Mouse (Mus musculus): ENCODE results near the gene Dyrk2.

The Dyrk2 gene

DNA sequence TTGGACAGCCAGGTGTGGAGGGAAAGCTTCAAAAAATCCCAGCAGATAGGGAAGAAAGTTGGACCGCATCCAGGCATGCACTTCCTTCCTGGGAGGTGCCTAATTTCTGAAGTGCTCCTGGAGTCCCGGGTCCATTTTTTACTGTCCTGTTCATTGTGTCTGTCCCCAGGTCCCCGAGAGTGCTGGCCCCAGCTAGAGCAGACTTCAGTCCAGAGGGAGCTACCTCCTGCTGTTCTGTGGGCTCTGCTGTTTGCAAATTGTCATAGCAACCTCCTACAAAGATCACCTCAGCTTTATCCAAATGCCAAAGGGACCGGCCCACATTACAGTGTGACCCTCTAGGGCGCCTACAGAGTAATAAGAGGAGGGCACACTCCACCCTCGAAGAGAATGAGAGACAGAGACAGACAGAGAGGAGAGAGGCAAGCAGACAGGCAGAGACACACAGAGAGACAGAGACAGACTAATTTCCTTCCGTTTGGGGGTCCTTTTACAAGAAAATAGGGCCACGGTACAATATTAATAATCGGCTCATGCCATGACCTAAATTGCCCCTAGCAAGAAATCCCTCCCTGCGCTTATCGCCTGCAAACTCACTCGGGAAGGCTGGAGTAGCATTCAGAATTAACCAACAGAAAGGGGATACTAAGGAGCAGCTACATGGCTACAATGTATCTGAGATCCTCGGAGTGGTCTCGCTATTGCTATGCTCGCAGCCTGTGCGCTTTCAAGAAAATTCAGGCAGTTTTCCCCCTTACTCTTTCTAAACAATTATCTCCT is at the start of gene Dyrk2:
TSS of gene Dyrk2 (minus strand) at position 9 of the 780 bp plus-strand sequence.
- peak in 1 of 2 experiments; percentile 24 for DNase-seq (ENCODE audit: low spot score in 2 of 2)

DNA sequence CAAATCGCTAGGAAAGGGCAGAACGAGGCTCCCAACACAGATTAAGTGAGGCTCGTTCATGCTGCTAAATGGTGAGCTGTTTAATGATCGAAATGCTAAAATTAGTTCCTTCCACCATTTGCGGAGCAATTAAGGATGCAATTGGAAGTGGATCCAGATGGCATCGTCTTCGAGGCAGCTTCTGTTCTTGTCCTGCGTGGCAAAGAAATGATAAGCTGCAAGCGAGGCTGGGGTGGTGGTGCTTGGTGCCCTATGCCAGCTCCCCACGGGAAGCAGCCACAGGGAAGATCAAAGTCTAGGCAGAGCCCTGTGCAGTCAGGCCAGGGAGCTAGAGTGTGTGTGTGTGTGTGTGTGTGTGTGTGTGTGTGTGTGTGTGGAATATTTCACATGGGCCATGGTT is 32.6 kb upstream of the Dyrk2 start:
- no peak for DNase-seq (ENCODE audit: low spot score in 2 of 2)

DNA sequence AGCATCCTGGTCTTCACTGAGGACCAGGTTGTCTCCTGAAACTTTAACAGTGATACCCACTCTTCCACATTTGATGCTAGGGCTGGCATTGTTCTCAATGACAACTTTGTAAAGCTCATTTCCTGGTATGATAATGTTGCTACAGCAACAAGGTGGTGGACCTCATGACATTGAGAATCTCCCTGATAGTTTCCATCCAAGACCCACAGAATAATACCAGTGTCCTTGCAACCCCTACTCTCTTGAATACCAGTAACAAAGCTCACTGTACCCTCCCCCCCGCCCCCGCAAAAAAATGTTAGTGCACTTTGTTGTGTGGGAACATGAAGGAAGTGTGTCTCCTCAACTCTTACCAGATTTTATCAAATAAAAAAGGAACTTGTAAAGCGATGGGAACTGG is 23.6 kb upstream of the Dyrk2 start:
- DNase-seq (ENCODE audit: low spot score in 2 of 2), result no peak

DNA sequence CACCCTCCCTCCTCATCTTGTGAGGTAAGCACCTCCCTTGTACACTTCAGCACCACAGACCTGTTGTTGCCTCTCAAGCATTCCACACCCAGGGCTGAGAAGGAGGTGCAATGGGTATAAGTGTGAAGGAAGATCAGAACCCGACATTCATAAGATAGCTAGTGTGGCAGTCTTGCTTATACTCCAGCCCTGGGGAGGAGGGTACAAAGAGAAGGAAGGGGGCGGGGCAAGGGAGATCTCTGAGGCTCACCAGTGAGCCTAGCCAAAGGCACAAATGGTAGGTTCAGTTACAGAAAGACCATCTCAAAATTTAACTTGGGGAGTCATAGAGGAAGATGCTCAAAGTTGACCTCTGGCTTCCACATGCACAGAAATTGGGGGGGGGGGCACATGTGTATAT is 14.1 kb upstream of the Dyrk2 start:
- no peak for DNase-seq (ENCODE audit: low spot score in 2 of 2)

DNA sequence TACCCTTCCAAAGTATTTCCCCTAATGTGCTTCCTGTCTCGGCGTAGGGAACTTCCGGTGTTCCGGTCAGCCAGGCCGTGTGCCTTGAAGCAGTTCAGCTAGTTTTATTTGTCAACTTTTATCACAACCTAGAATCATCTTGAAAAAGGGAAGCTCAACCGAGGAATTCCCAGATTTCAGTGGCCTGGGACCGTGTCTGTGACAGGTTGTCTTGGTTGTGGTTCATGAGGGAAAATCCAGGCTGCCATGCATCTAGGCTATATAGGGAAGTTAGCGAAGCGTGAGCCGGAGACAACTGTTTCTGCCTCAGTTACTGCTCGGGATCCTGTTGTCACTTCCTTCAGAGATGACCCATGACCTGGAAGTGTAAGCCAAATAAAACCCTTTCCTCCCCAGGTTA is 13.3 kb upstream of the Dyrk2 start:
- DNase-seq (ENCODE audit: low spot score in 2 of 2), result no peak

DNA sequence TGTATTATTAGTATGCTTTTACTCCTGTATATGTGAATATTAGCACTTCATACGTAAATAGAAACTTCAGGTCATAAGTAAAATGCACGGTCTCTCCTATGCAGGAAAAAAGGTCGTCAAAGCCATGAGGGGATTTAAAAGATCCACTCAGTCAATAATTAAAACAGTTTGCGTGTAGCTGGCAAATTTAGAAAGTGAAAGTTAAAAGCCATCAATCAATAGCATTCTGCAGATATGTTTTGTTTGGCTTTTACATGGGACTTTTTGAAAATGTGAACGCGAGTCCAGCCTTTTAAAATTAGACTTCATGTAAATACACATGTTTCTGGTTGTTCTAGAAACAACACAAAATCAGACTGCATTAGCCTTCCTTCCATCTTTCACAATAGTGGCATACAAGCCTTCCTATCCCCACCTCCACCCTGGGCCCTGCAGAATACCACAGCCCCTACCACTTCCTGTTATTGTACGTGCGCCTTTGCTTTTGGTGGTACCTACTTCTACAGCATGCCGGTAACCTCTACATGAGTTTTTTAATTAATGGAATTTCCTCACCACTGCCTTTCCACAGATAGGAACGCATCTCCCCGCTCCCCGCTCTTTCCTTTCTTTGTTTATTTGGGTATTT is 12.4 kb upstream of the Dyrk2 start:
- no peak for DNase-seq (ENCODE audit: low spot score in 2 of 2)

DNA sequence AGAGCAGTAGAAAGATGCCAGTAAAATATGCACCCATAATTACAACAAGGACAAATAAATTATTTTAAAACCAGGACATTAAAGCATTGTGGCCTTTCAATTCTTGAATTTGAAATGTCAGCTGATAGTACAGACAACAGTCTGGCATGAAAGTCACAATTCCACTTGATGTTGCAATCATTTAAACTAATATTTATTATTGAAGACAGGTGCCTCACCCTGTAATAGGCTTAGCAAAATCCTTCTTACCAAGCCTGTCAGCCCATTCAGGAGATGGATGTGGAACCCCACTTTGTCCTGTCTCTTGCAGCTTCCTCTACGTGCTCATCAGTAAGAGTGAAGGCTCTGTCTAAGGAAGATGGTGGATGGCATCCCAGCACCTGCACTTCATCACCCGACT is 10.8 kb upstream of the Dyrk2 start:
- DNase-seq (ENCODE audit: low spot score in 2 of 2), result no peak

DNA sequence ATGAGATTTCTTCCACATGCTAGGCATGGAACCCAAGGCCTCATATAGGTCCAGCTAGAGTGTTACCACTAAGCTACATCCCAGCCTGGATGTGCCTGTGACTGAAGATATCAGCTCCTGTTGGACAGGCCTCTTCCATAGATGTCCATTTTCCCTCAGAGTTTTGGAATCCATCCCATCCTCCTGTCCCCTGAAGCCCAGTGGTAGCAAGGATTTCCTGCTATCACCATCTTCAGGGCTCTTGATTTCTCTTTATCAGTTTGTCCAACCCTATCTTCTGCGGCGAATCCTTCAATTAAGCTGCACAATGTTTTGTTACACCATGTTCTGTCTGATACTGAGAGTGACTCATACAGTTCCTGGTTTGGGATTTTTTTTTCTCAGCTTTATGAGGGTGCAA is 2.2 kb upstream of the Dyrk2 start:
- DNase-seq (ENCODE audit: low spot score in 2 of 2), result no peak

DNA sequence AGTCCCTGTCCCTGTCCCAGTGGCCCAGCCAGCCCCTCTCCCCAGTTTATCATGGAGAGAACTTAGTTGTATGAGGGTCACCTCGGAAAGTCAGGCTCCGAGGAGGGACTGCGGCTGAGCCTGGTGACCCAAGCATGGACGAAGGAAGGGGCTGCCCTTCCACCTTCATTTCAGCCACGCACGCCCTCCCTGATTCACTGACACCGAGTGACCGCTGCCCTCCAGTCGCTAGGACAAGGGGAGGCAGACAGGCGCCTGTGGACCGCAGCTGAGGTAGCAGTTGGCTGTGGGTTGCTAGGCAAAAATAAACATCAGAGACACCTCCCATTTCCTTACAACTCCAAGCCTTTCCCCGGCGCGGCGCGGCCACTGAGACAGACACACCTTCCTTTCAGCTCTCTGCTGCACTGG is 413 bp downstream of the Dyrk2 start:
- peak; percentile 55 to 59 for DNase-seq (ENCODE audit: low spot score in 2 of 2)

DNA sequence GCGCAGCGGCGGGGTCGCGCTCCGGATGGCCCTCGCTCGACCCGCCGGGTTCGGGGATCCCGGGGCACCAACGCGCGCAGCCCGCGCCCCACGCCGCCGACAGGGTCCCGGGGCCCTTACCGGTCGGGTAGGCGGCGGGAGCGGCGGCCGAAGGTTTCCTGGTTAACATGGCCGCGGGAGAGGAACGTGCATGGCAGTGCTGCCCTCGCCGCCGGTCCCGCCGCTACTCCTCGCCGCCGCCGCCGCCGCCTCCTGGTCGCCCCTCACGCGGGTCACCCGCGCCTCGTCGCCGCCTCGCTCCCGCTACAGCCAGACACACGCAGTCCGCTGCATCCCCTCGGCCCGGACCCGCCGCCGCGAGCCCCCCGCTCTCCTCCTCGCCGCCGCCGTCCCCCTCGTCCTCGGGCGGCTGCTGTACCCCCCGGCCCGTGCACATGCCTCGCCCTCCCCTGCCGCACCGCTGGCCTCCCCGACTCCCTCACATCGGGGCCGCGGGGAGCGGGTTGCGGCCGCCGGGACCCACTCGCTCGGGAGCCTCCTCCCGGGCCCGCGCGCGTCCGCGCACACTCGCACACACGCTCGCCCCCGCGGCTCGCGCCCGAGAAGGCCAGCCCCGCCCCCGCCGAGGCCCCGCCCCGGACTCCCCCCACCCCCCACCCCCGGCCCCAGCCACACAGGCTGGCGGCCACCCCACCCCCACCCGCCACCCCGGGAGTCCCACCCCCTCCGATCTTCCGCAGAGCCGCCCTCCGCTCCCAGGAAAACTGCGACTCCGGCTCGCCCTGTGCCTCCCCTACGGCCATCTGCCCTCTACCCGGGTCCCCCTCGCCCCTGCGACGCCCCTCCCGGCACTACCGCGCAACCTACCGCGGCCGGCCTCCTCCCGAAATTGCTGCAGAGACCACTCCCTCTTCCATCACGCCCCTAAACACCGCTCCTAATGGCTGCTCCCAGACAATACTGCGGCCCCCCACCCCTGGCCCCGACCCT is 1.1 kb downstream of the Dyrk2 start:
- DNase-seq (ENCODE audit: low spot score in 2 of 2), result peak; percentile 43 to 70

DNA sequence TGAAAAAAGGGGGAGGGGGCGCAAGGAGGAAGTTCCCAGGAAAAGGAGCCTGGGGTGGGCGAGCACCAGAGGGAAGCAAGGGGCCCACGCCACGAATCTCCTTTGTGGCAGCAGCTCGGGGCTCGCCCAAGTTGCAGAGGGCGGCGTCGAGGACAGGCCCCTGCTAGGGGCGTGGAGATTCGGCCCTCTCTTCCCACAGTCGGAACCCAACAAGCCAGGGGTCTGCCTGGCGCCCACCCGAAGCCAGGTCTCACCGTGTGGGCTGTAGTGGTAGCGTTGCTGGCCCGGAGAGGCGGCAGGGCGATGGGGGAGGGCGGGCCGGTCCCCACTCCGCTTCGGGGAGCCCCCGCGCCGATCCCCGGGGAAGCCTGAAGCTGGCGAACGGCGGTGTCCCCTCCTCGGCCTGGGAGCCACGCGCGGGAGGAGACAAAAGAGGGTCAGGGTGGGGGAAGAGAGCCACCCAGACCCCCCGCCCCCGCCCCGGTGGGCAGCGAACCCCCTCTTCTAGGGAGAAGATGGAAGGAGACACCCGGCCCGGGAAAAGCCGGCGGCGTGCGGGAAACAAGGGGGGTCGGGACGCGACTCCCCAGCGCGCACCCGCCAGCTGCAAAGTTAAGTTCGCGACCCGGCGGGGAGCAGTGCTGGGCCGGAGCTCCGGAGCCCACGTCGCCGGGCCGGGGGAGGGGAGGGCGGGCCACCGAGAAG is 2.0 kb downstream of the Dyrk2 start:
- peak in 1 of 2 experiments; percentile 29 for DNase-seq (ENCODE audit: low spot score in 2 of 2)

DNA sequence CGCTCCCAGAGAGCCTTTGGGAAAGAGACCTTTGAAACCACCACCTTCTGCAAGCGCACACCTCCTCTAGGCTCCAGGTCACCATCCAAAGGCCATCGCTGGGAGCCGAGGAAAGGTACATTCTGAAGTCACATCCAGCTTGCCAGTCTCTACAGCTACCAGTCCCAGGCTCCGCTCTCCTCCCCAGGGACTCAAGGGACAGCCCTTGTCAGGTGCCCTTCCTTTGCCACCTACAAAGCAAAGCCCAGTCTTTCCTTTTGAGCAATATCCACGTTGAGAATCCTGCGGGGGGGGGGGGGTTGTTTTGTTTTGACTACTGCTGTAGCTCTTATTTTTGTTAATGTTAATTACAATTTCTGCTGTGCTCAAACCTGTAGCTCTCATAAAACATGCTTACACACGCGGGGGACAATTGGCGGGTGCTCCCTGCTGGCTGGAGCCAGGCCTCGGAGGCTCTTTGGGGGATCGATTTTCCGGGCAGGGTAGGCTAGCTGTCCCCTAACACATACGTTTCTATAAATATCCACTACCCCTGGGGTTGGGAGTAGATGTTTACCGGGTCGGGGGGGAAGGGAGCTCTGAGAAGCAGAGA is 2.6 kb downstream of the Dyrk2 start:
- no peak for DNase-seq (ENCODE audit: low spot score in 2 of 2)

DNA sequence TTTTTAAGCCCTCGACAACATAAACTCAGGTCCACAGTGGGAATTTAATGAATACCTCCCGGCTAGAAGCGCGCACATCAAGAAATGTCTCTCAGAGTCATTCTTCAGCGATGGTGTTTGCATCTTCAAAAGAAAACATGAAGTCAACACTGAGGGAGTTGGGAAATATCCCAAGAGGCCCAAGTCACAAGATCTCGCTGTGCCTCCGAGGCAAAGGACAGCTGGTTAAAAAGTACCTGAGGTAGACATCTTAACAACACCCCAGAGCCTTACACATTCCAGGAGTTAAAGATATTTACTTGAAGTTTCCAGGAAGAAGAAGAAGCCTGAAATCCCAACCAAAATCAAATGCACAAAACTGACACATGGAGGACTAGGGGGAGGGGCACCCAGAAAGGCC is 5.0 kb downstream of the Dyrk2 start:
- DNase-seq (ENCODE audit: low spot score in 2 of 2), result no peak

DNA sequence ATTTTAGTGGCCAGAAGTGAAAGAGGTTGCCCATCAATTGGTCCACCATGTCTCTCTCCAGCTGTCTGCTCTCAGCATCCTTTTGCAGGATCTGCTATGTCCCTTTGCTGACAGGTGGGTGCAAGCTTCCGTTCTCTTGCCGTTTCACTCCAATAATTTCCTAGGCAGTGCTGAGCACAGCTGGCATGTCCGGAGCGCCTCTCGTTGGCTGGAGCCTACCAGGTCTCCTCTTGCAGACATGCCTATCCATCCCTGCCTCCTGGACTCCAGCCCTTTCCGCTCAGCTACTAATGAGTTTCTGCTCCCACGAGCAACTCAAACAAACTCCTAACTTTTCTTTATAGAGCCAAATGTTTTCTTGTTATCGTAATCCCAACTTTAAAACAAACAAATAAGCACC is 6.4 kb downstream of the Dyrk2 start:
- DNase-seq (ENCODE audit: low spot score in 2 of 2), result no peak

DNA sequence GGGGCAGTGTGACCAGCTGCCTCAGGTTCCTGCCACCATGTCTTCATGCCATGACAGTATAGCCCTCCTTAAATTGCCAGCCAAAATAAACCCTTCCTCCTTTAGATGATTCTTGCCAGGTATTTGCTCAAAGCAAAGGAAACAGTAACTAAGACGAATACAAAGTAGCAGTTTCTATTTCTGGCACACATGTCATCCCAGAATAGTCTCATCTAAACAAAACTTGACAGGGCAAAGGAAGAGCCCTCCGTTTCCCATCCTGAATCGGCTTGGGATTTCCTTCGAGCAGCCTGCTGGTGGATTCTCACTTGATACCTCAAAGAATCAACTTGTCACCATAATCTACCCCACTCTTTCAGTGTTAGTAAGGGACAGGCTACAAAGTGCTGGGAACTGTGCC is 7.8 kb downstream of the Dyrk2 start:
- no peak for DNase-seq (ENCODE audit: low spot score in 2 of 2)

DNA sequence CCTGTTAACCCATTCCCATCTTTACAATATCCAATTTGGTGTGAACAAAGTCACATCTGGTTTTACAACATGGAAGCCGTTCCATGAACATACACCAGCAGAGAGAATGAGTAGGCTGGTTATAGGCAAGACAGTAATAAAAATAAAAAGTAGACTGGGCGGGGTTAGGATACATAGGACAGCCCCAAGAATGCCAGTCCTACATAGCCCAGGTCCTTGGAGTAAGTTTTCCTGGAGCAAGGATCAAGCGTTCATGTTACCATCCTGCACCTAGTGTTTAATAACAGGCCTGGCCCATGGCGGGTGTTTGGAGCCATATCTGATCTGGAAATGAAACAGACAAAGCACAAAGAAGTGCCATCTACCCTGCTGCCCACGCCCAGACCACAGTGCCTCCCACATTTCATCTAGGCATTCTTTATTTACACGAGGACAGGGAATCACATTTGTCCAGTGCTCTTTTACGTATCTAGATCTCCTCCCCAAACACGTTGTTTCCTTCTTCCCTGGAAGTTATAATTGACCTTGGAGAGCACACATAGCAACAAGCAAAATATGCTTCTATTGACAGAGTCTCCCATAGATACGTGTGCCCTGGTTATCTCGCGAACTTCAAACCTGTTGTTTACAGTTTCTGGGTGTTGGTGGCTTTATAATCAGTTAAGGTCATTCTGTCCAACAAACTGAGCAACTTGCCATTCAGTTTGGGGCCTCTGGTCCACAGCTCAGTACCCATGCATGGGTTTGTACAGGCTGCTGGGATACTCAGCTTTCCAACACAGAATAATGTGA is 8.6 kb downstream of the Dyrk2 start:
- no peak for DNase-seq (ENCODE audit: low spot score in 2 of 2)

DNA sequence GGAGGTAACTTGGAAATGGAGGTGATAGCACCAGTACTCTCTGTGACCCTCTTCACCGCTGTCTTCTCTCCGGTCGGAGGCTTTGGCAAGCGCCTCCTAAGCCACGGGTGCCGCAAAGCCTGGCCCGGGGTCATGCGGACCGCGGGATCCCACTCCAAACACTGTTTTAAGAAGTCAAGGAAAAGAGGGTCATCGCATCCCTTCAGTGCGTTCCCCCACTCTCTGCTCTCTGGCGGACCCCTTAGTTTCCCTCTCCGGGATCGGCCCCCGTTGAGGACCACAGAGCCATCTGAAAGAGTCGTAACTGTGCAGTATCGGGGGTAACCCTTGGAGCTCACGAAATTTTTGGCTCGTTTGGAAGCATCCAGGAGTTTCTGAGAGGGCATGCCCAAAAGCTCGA is 10.4 kb downstream of the Dyrk2 start:
- DNase-seq (ENCODE audit: low spot score in 2 of 2), result no peak

DNA sequence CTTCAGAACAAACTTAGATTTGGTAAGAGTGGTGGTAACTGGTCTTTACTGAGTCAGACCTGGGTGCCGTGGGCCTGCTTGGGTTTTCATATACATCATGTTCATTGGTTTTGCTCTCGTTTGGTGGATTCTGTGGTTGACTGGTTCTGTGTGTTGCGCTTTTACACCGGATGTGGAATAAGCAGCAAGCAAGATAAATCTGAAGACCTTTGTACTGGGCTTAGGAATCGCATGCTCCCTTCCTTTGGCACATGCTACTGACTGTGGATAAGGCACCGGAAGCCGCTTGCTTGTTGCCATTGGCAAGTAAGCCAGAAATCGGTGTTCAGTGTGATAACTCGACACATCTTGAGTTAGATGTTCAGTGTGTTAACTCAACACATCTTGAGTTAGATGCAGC is 15.4 kb downstream of the Dyrk2 start:
- no peak for DNase-seq (ENCODE audit: low spot score in 2 of 2)

DNA sequence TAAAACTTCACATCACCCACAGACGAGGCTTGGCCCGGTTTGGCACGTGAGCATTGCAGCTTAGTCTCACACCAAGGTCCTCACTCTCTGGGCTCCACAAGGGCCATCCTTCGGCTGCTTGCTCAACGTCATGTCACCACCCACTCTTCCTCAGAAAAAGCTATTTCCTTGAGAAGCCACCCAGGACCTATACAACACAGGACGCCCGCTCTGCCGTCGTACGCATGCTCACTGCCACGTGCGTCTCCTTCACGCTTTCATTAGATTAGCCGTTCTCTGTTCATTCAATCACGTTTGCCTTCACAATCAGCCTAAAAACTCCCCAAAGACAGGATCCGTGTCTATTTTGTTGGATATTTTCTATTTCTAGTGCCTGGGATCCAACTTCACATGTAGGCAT is 17.5 kb downstream of the Dyrk2 start:
- no peak for DNase-seq (ENCODE audit: low spot score in 2 of 2)

DNA sequence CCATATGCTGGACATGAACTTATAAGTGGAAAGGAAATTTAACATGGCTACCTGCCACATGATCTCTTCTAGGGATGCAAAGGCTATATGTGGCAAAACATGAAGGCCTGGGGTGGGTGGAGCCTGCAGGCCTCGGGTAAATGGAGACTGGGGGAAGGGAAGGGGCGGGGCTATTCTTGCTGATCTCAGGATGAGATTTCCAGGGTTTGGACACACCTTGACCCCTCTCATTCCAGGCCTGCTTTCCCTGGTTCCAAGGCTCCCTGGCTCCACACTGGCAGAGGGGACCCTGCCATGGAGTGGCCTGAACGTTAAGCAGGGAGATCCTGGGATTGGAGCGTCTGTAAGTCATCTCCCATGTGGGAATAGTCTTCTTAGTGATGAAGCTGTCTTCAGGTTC is 21.5 kb downstream of the Dyrk2 start:
- DNase-seq (ENCODE audit: low spot score in 2 of 2), result no peak
